Mouse (Mus musculus) neural tube, embryonic 15.5 days (tissue): Measurements from ENCODE around the gene C130032M10Rik. TPM values are rescaled to one million over a fixed set of nuclear protein-coding genes. Genes with fewer than 3 reads are reported as not detected.

Experiments
- ATAC-seq: fragments of 200-750 bp; cut with Nextera tagmentation; 2 replicates; pipeline ENCODE4 v1.8.0; 2017; ENCODE audit warnings: mild to moderate bottlenecking, moderate TSS enrichment, moderate library complexity; ENCODE audit not compliant: low FRiP score
- H3K27ac ChIP-seq: fragments of 300-500 bp; sonication (generic); replicated peaks from 2 replicates; pipeline ENCODE4 v1.5.1; 2015; ENCODE audit warnings: mild to moderate bottlenecking, inconsistent platforms
- H3K27me3 ChIP-seq: fragments of 300-500 bp; sonication (generic); replicated peaks from 2 replicates; pipeline ENCODE4 v1.6.1; 2015; ENCODE audit warnings: inconsistent platforms
- H3K36me3 ChIP-seq: fragments of 300-500 bp; sonication (generic); 2 replicates; pipeline ENCODE4 v1.6.1; 2015; ENCODE audit warnings: inconsistent platforms
- H3K4me1 ChIP-seq: fragments of 300-500 bp; sonication (generic); 2 replicates; pipeline ENCODE4 v1.6.1; 2015; ENCODE audit warnings: inconsistent platforms
- H3K4me2 ChIP-seq: fragments of 300-500 bp; sonication (generic); 2 replicates; pipeline ENCODE4 v1.6.1; 2015; ENCODE audit warnings: inconsistent platforms, mild to moderate bottlenecking, moderate library complexity
- H3K4me3 ChIP-seq: fragments of 300-500 bp; sonication (generic); replicated peaks from 2 replicates; pipeline ENCODE4 v1.5.1; 2015; ENCODE audit warnings: mild to moderate bottlenecking, inconsistent platforms
- H3K9ac ChIP-seq: fragments of 300-500 bp; sonication (generic); replicated peaks from 2 replicates; pipeline ENCODE4 v1.6.1; 2015; ENCODE audit warnings: mild to moderate bottlenecking, inconsistent platforms
- H3K9me3 ChIP-seq: fragments of 300-500 bp; sonication (generic); replicated peaks from 2 replicates; pipeline ENCODE4 v1.6.1; 2016; ENCODE audit warnings: inconsistent platforms
- WGBS: fragments of 180-500 bp; shearing (Covaris S2); methylation state at CpG from one replicate; pipeline ENCODE4 v1.1.7; 2015; ENCODE audit warnings: mixed read lengths; 5-methylcytosine and 5-hydroxymethylcytosine counted together
- polyA plus RNA-seq: library from polyadenylated mRNA; unstranded; fragments of >200 nt; fragmentation: Nextera tagmentation; extraction: Ambion mirVana; gene quantifications from 2 replicates; pipeline ENCODE4 v1.2.1, GENCODE M21; 2015

The C130032M10Rik gene
- polyA plus RNA-seq, 1 experiment from 2014 or later: not detected

- H3K9ac ChIP-seq: no peak overlapping the region
- no peak overlapping the region for H3K4me3 ChIP-seq
- H3K27me3 ChIP-seq: peaks cover 16% of the 10 kb centered on the region
- no peaks in the 10 kb centered on the region for H3K9me3 ChIP-seq
- peaks cover 6% of the 10 kb centered on the region; the same call in 1 of the 2 replicates for H3K4me1 ChIP-seq
- no peak for ATAC-seq
- H3K36me3 ChIP-seq: no peaks in the 10 kb centered on the region
- no peak overlapping the region for H3K27ac ChIP-seq
- H3K4me2 ChIP-seq: no peak overlapping the region
Measured at GRCm38 (mm10) chr9:114553828-114554227, 38.3 kb downstream of the C130032M10Rik start.

DNA sequence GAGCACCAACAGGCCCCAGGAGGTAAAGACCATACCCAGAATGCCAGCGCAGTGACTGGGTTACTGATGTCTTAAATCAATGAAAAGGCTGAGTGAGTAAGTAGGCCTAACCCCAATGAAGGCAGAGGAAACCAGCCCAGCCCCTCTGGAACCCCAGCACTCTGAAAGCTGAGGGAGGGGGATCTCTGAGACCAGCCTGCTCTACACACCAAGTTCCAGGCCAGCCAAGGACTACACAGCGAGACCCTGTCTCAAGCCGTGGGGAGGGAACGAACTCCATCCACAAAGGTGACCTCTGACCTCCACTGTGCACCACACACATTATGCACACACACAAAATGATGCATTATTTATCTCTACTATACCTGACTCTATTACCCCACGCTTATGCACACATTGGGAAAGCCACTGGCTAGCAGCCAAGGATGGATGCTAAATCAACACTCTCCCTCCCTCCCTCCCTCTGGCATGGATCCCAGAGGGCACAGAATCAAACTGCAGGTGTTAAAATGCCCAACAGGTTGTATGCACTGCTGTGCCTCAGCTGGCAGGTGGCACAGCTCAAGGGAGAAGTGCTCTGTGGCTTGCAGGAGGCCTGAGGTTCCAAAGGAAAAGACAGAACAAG is 39.0 kb downstream of the C130032M10Rik start:
- Histone ChIP-seq H3K27ac (no peak overlapping the region), H3K9me3 (no peaks in the 10 kb centered on the region), H3K9ac (no peak overlapping the region), H3K4me2 (no peak overlapping the region), H3K36me3 (no peaks in the 10 kb centered on the region), H3K4me1 (peaks cover 6% of the 10 kb centered on the region; the same call in 1 of the 2 replicates), H3K4me3 (no peak overlapping the region), H3K27me3 (peaks cover 19% of the 10 kb centered on the region)
- WGBS: 41% methylated on average over 5 of the region's 5 CpGs
- no peak for ATAC-seq

GRCm38 (mm10) chr9:114556276-114556855 is 40.9 kb downstream of the C130032M10Rik start:
- Histone ChIP-seq H3K9ac (no peak overlapping the region), H3K4me1 (peaks cover 17% of the 10 kb centered on the region)
- 36% methylated on average over 10 of the region's 10 CpGs for WGBS

GRCm38 (mm10) chr9:114557086-114557485 is 41.6 kb downstream of the C130032M10Rik start:
- Histone ChIP-seq H3K4me3 (no peak overlapping the region), H3K4me2 (no peak overlapping the region), H3K9ac (no peak overlapping the region), H3K4me1 (peaks cover 24% of the 10 kb centered on the region), H3K27me3 (peaks cover 45% of the 10 kb centered on the region), H3K9me3 (no peaks in the 10 kb centered on the region), H3K27ac (no peak overlapping the region), H3K36me3 (no peaks in the 10 kb centered on the region)
- no peak for ATAC-seq
- WGBS: 15% methylated on average over 7 of the region's 7 CpGs

More at GRCm38 (mm10) chr9:114556276-114556855, 40.9 kb downstream of the C130032M10Rik start:
- H3K36me3 ChIP-seq: no peaks in the 10 kb centered on the region
- ATAC-seq: no peak
- no peak overlapping the region for H3K4me3 ChIP-seq
- H3K4me2 ChIP-seq: no peak overlapping the region
- no peaks in the 10 kb centered on the region for H3K9me3 ChIP-seq
- no peak overlapping the region for H3K27ac ChIP-seq
- peaks cover 38% of the 10 kb centered on the region for H3K27me3 ChIP-seq

- no peak overlapping the region for H3K27ac ChIP-seq
- H3K4me2 ChIP-seq: peak overlapping the region; percentile 94; the same call in 1 of the 2 replicates
- 0 out of 2 replicates have a peak overlapping the region, but pooled peaks have one; percentile 67 for H3K4me3 ChIP-seq
- no peaks in the 10 kb centered on the region for H3K36me3 ChIP-seq
- H3K27me3 ChIP-seq: peaks cover 57% of the 10 kb centered on the region
- H3K9ac ChIP-seq: no peak overlapping the region
- 11% methylated on average over 7 of the region's 7 CpGs for WGBS
- H3K9me3 ChIP-seq: no peaks in the 10 kb centered on the region
- peaks cover 43% of the 10 kb centered on the region for H3K4me1 ChIP-seq
- no peak for ATAC-seq
Measured at GRCm38 (mm10) chr9:114560141-114560540, 44.6 kb downstream of the C130032M10Rik start.

- Histone ChIP-seq H3K4me2 (peak overlapping the region; percentile 94), H3K4me3 (peak overlapping the region; percentile 67), H3K9ac (no peak overlapping the region), H3K4me1 (peaks cover 43% of the 10 kb centered on the region), H3K27me3 (peaks cover 57% of the 10 kb centered on the region), H3K27ac (no peak overlapping the region), H3K9me3 (no peaks in the 10 kb centered on the region), H3K36me3 (no peaks in the 10 kb centered on the region)
- WGBS: 2% methylated on average over 36 of the region's 36 CpGs
- no peak for ATAC-seq
Measured at GRCm38 (mm10) chr9:114560771-114561670, 45.5 kb downstream of the C130032M10Rik start.

DNA sequence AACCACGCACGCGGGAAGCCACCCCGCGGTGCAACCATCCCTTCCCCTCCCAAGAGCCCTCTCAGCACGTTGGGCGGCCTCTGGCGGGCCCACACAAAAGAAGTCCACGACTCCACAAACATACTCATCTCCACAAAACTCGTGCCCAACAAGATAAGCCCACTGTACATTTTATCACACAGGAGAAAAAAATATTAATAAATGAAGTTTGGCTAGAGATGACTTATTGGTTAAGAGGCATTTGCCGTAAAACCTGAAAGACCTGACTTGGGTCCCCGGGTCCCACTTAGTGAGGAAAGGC is 46.1 kb downstream of the C130032M10Rik start:
- no peak overlapping the region for H3K9ac ChIP-seq
- no peaks in the 10 kb centered on the region for H3K36me3 ChIP-seq
- H3K4me1 ChIP-seq: peaks cover 43% of the 10 kb centered on the region
- ATAC-seq: no peak
- peak overlapping the region; percentile 67 for H3K4me3 ChIP-seq
- no peak overlapping the region for H3K27ac ChIP-seq
- no peaks in the 10 kb centered on the region for H3K9me3 ChIP-seq
- 3% methylated on average over 12 of the region's 12 CpGs for WGBS
- H3K4me2 ChIP-seq: peak overlapping the region; percentile 94
- peaks cover 57% of the 10 kb centered on the region for H3K27me3 ChIP-seq

DNA sequence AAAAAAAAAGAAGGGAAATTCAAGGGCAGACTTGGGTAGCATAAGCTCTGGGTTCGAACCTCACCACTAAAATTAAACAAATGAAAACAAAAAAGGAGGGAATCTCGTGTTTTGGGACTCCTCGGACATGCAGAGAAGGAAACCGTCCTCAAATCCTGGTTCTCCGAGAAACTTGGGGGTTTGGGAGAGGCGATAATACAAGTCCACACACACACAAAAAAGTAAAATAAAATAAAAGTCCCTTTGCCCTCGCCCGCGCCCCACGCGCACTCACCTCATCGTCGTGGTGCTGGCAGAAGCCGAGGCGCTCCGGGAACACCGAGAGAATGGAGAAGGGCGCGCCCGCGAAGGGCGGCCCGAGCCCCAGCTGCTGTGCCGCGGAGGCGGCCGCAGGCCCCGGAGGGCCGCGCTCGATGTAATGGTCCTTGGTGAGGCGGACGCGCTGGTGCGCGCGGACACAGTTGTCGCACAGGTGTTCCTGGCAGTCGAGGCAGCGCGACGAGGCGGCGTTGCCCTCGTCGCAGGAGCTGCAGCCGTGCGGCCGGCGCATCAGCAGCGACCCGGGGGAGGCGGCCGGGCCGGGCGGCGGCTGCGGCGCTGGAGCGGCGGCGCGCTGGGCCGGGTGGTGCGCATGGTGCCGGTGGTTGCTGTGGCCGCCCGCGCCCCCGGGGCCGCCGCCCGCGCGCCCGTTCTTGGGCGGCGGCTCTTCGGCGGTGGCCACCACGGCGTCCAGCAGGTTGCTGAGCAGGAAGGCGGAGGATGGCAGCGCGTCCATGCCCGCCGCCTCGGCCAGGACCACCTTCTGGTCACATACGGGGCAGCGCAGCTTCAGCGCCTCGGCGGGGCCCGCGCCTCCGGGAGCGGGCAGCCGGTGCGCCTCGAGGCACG is 46.8 kb downstream of the C130032M10Rik start:
- no peak overlapping the region for H3K9ac ChIP-seq
- peaks cover 43% of the 10 kb centered on the region for H3K4me1 ChIP-seq
- H3K4me3 ChIP-seq: peak overlapping the region; percentile 67
- no peak overlapping the region for H3K27ac ChIP-seq
- peaks cover 54% of the 10 kb centered on the region for H3K27me3 ChIP-seq
- no peaks in the 10 kb centered on the region for H3K9me3 ChIP-seq
- H3K4me2 ChIP-seq: peak overlapping the region; percentile 94
- no peaks in the 10 kb centered on the region for H3K36me3 ChIP-seq
- ATAC-seq: no peak
- under 1% methylated on average over 82 of the region's 101 CpGs for WGBS

- Histone ChIP-seq H3K4me3 (peak overlapping the region; percentile 67), H3K9me3 (no peaks in the 10 kb centered on the region), H3K9ac (peak overlapping the region; percentile 68), H3K27ac (peak overlapping the region; percentile 74), H3K36me3 (no peaks in the 10 kb centered on the region), H3K4me1 (peaks cover 43% of the 10 kb centered on the region), H3K27me3 (peaks cover 51% of the 10 kb centered on the region), H3K4me2 (peak overlapping the region; percentile 94)
- ATAC-seq: peak; percentile 89
- under 1% methylated on average over 97 of the region's 122 CpGs for WGBS
Measured at GRCm38 (mm10) chr9:114562919-114563751, 47.6 kb downstream of the C130032M10Rik start.

DNA sequence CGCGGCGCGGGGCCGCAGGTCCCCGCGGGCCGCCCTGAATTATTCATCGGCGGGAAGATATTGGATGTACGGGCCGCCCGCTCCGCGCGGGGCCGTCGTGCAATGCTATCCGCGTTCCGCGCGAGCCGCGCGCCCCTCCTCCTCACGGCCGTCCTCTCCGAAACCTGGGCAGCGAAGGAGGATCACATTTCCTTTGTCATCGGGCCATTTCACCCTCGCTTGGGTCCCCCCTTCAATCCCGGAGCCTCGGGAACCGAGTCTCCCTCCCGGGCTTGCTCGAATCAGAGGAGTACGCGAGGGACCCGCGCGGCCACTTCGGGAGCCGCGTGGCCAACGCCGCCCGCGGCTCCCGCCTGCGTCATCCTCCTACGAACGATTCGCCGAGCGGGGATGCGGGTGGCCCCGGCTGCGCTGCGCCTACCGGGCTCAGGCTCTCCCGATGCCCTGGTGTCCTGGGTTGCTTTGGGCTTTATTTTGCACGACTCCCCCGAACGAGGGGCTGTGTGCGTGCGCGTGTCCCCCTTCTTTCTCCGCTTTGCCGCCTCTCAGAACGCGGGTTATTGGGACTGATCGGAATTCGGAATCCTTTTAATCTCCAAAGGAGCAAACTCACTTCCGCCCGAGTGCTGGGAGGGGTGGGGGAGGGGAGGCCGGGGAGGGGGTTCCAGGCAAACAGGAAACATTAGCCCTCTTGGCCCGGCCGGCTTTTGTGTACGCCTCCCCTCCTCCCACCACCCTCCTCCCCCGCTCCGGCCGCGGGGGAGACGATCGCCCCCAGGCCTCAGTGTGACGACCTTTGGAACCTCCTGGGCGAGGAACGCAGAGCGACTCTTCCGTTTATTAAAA is 48.5 kb downstream of the C130032M10Rik start, which contains the start of gene Trim71:
TSS of gene Trim71 (minus strand) at position 609 of the 846 bp plus-strand sequence.
- peaks cover 43% of the 10 kb centered on the region for H3K27me3 ChIP-seq
- peak; percentile 80 for ATAC-seq
- H3K27ac ChIP-seq: peak within 1 kb of the TSS; percentile 74
- H3K4me3 ChIP-seq: peak within 1 kb of the TSS; percentile 67
- peak within 1 kb of the TSS; percentile 94 for H3K4me2 ChIP-seq
- peaks cover 43% of the 10 kb centered on the region for H3K4me1 ChIP-seq
- WGBS: under 1% methylated on average over 85 of the region's 91 CpGs
- peak within 1 kb of the TSS; percentile 68 for H3K9ac ChIP-seq
- no peaks in the 10 kb centered on the region for H3K36me3 ChIP-seq
- no peaks in the 10 kb centered on the region for H3K9me3 ChIP-seq
